Comparison of ENCODE assay signal across 16 mouse cellular contexts in genomic region chr8:102488284-102488683, GRCm38 (mm10).
"Had no signal": no experiment of that assay in that cellular context is flagged by ENCODE, and none has a peak within 500 bp of the region (broad histone marks: within the 10 kb centered on the region; RNA-seq: fewer than 3 reads in every experiment).

No protein-coding gene starts in this region.

- DNase-seq: forebrain, postnatal 0 days; gastrocnemius, postnatal 14 days; gastrocnemius, postnatal 36 days; heart, adult 11 months; heart, adult 2 months; heart, postnatal 14 days; heart, postnatal 36 days; kidney, adult 11 months; kidney, adult 2 months; kidney, adult 9 months; kidney, postnatal 14 days; kidney, postnatal 36 days; left cerebral cortex, postnatal 4 days had no signal

- ATAC-seq: forebrain, postnatal 0 days; hindbrain, postnatal 0 days; intestine, embryonic 16.5 days; liver, embryonic 12.5 days had no signal
